ENCODE assay signal across 8 mouse cellular contexts in the genomic region with DNA sequence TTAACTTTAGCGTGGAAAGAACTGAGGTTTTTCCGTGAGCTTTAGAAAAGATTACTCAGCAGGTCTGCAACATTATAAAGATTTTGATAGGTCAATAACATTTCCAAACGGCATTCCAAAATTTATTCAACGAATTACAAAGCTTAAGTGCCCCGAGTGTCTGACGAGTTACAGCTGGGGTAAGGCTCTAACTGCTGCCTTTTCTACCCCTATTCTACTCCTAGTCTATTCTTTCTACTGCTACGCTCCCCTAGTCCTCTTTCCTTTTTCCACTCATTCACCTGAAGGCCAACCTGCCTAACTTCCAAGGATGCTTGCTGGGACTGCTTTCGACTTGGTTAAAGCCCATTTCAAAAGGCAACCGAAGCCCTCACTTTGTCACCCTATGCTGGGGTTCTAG. TPM values are rescaled to one million over a fixed set of nuclear protein-coding genes. Genes with fewer than 3 reads are reported as not detected.
DNase-seq lines count a peak whose midpoint lies in the region; ATAC-seq and TF ChIP-seq lines count a peak whose summit lies in the region.

No protein-coding gene starts in this region.

- peak overlapping the region; percentile 81 for H3K4me2 ChIP-seq in forebrain, embryonic 11.5 days (ENCODE audit: low read depth, low read length, severe bottlenecking)
- H3K4me2 ChIP-seq in liver, embryonic 12.5 days: peak overlapping the region; percentile 93

- peaks cover 5% of the 10 kb centered on the region for H3K79me2 ChIP-seq in C2C12 (ENCODE audit: control insufficient read depth, insufficient read depth)

- peaks cover 4% of the 10 kb centered on the region; the same call in 1 of the 2 replicates for H3K4me1 ChIP-seq in heart, embryonic 10.5 days
- H3K4me1 ChIP-seq in forebrain, embryonic 11.5 days (replicated peaks; ENCODE audit: control insufficient read depth, insufficient read depth, low read length): no peaks in the 10 kb centered on the region
- peaks cover 12% of the 10 kb centered on the region for H3K4me1 ChIP-seq in liver, embryonic 12.5 days

- H3K79me3 ChIP-seq in C2C12 (ENCODE audit: low read depth): no peaks in the 10 kb centered on the region

- ATAC-seq in forebrain, embryonic 11.5 days (replicated peaks; ENCODE audit: low FRiP score): peak; percentile 50
- no peak for ATAC-seq in liver, embryonic 12.5 days
- no peak for ATAC-seq in granulocyte monocyte progenitor cell, adult 5-6 weeks (replicated peaks; ENCODE audit: poor library complexity, severe bottlenecking)

- peak overlapping the region; percentile 65 for H3K9ac ChIP-seq in forebrain, embryonic 11.5 days (ENCODE audit: low read length)
- H3K9ac ChIP-seq in liver, embryonic 12.5 days: peak overlapping the region; percentile 82

- peak overlapping the region; percentile 83 for H3K4me3 ChIP-seq in heart, embryonic 10.5 days
- H3K4me3 ChIP-seq in C2C12 (ENCODE audit: insufficient read depth, poor library complexity, severe bottlenecking): peak overlapping the region; percentile 67
- peak overlapping the region; percentile 49 for H3K4me3 ChIP-seq in forebrain, embryonic 11.5 days (ENCODE audit: low read depth, low read length)
- peak overlapping the region; percentile 75 for H3K4me3 ChIP-seq in liver, embryonic 12.5 days

- H3ac ChIP-seq in C2C12 (ENCODE audit: control insufficient read depth, insufficient read length, low read depth): peak overlapping the region; percentile 37

- no peak for TF ChIP-seq CTCF in C2C12 (IDR thresholded peaks at IDR 0.05; ENCODE audit: control insufficient read depth, insufficient read depth, insufficient read length)

- H3K9me3 ChIP-seq in heart, embryonic 10.5 days: no peaks in the 10 kb centered on the region
- H3K9me3 ChIP-seq in forebrain, embryonic 11.5 days (ENCODE audit: control insufficient read depth, low read length): no peaks in the 10 kb centered on the region
- no peaks in the 10 kb centered on the region for H3K9me3 ChIP-seq in liver, embryonic 12.5 days (replicated peaks)

- no peak for DNase-seq in heart, embryonic 10.5 days (ENCODE audit: low spot score)
- DNase-seq in heart, postnatal 10 days: no peak
- DNase-seq in forebrain, embryonic 11.5 days (ENCODE audit: low spot score): no peak
- DNase-seq in left cerebral cortex, postnatal 4 days: no peak
- DNase-seq in right cerebral cortex, postnatal 10 days (ENCODE audit: low spot score in 2 of 2): no peak

- H3K36me3 ChIP-seq in heart, embryonic 10.5 days: peaks cover 14% of the 10 kb centered on the region
- peaks cover 16% of the 10 kb centered on the region for H3K36me3 ChIP-seq in C2C12 (ENCODE audit: control insufficient read depth, insufficient read depth)
- H3K36me3 ChIP-seq in forebrain, embryonic 11.5 days (ENCODE audit: control insufficient read depth, insufficient read depth, low read length): no peaks in the 10 kb centered on the region; the same call in 1 of the 2 replicates
- H3K36me3 ChIP-seq in liver, embryonic 12.5 days: peaks cover 17% of the 10 kb centered on the region

- H3K27ac ChIP-seq in heart, embryonic 10.5 days: peak overlapping the region; percentile 93
- H3K27ac ChIP-seq in forebrain, embryonic 11.5 days (ENCODE audit: low read depth, low read length): no peak overlapping the region
- H3K27ac ChIP-seq in liver, embryonic 12.5 days: peak overlapping the region; percentile 60; the same call in 1 of the 2 replicates

- intact Hi-C loops in heart, postnatal 10 days (cut with DNase I): no loop called here
- intact Hi-C loops in left cerebral cortex, postnatal 4 days (cut with DNase I): no loop called here

- no peaks in the 10 kb centered on the region for H3K27me3 ChIP-seq in heart, embryonic 10.5 days (ENCODE audit: insufficient read depth, poor library complexity, severe bottlenecking)
- H3K27me3 ChIP-seq in C2C12 (ENCODE audit: control insufficient read depth, insufficient read depth, insufficient read length): no peaks in the 10 kb centered on the region
- H3K27me3 ChIP-seq in forebrain, embryonic 11.5 days (ENCODE audit: control insufficient read depth, insufficient read depth, low read length): no peaks in the 10 kb centered on the region
- H3K27me3 ChIP-seq in liver, embryonic 12.5 days (replicated peaks): no peaks in the 10 kb centered on the region

- WGBS in heart, embryonic 10.5 days: 35% methylated on average over 9 of the region's 9 CpGs
- 30% methylated on average over 9 of the region's 9 CpGs for WGBS in forebrain, embryonic 11.5 days
- WGBS in liver, embryonic 12.5 days (ENCODE audit: insufficient replicate concordance): 34% methylated on average over 9 of the region's 9 CpGs

TF ChIP-seq in C2C12, 6 proteins besides CTCF, POLR2A, EP300 and RAD21:
- no peak for TF ChIP-seq MYOG (IDR thresholded peaks at IDR 0.05; ENCODE audit: control insufficient read depth, extremely low read depth, insufficient read length)
- no peak for TF ChIP-seq FOSL1 (IDR thresholded peaks at IDR 0.05; ENCODE audit: insufficient read depth, low read length, poor library complexity, severe bottlenecking)
- TF ChIP-seq MYOD1 (IDR thresholded peaks at IDR 0.05; ENCODE audit: control insufficient read depth, insufficient read length, low read depth): no peak
- TF ChIP-seq CEBPB (IDR thresholded peaks at IDR 0.05; ENCODE audit: low read depth): no peak
- TF ChIP-seq USF1 (IDR thresholded peaks at IDR 0.05; ENCODE audit: low read depth): no peak
- no peak for TF ChIP-seq MAX (IDR thresholded peaks at IDR 0.05)

RNA-seq across cellular contexts. Expression of a gene that starts 0.4 kb away (rescaled TPM):
- 1.0 and 1.3 TPM in 2 replicates for polyA plus RNA-seq in heart, embryonic 10.5 days (2016; fragmentation: Nextera tagmentation; extraction: Ambion mirVana)
- total RNA-seq in heart, postnatal 10 days (2021): under 1 TPM; 0.55 to 0.67 TPM
- polyA plus RNA-seq in C2C12 (2012; fragmentation: generic; extraction: Trizol): 0.26 TPM
- 4.2 and 4.8 TPM in 2 replicates for polyA plus RNA-seq in forebrain, embryonic 11.5 days (2014; fragmentation: Nextera tagmentation; extraction: Ambion mirVana)
- 0.46 and 0.53 TPM in 2 replicates for polyA plus RNA-seq in liver, embryonic 12.5 days (2016; fragmentation: Nextera tagmentation; extraction: Ambion mirVana)
- total RNA-seq in left cerebral cortex, postnatal 4 days (2021): 1 to 10 TPM; 1.6 to 2.9 TPM
- total RNA-seq in granulocyte monocyte progenitor cell, adult 5-6 weeks (2014; fragmentation: Nextera tagmentation): 1.8 and 2.5 TPM in 2 replicates
- total RNA-seq in granulocyte monocyte progenitor cell, adult 5-6 weeks (2017): 2.1 and 3.0 TPM in 2 replicates

RNA-seq across cellular contexts. Expression of a gene that starts 0.4 kb away (rescaled TPM):
- polyA plus RNA-seq in heart, embryonic 10.5 days (2016; fragmentation: Nextera tagmentation; extraction: Ambion mirVana): 19.8 and 21.5 TPM in 2 replicates
- total RNA-seq in heart, postnatal 10 days (2021): 10 to 100 TPM; 16.4 to 16.9 TPM
- polyA plus RNA-seq in C2C12 (2012; fragmentation: generic; extraction: Trizol): 9.0 TPM
- 34.5 and 39.1 TPM in 2 replicates for polyA plus RNA-seq in forebrain, embryonic 11.5 days (2014; fragmentation: Nextera tagmentation; extraction: Ambion mirVana)
- 16.3 and 16.7 TPM in 2 replicates for polyA plus RNA-seq in liver, embryonic 12.5 days (2016; fragmentation: Nextera tagmentation; extraction: Ambion mirVana)
- 10 to 100 TPM; 15.7 to 16.9 TPM for total RNA-seq in left cerebral cortex, postnatal 4 days (2021)
- 18.5 and 27.8 TPM in 2 replicates for total RNA-seq in granulocyte monocyte progenitor cell, adult 5-6 weeks (2014; fragmentation: Nextera tagmentation)
- 17.8 and 24.1 TPM in 2 replicates for total RNA-seq in granulocyte monocyte progenitor cell, adult 5-6 weeks (2017)

RNA-seq across cellular contexts. Expression of a gene that starts 32.8 kb away (rescaled TPM):
- polyA plus RNA-seq in heart, embryonic 10.5 days (2016; fragmentation: Nextera tagmentation; extraction: Ambion mirVana): 40.3 and 66.3 TPM in 2 replicates
- total RNA-seq in heart, postnatal 10 days (2021): 10 to 100 TPM; 44.2 to 46.9 TPM
- 1.0 TPM for polyA plus RNA-seq in C2C12 (2012; fragmentation: generic; extraction: Trizol)
- 36.3 and 36.7 TPM in 2 replicates for polyA plus RNA-seq in forebrain, embryonic 11.5 days (2014; fragmentation: Nextera tagmentation; extraction: Ambion mirVana)
- 31.3 and 31.9 TPM in 2 replicates for polyA plus RNA-seq in liver, embryonic 12.5 days (2016; fragmentation: Nextera tagmentation; extraction: Ambion mirVana)
- total RNA-seq in left cerebral cortex, postnatal 4 days (2021): 100 to 1,000 TPM; 136 to 142 TPM
- 10.8 and 14.6 TPM in 2 replicates for total RNA-seq in granulocyte monocyte progenitor cell, adult 5-6 weeks (2014; fragmentation: Nextera tagmentation)
- 31.5 and 33.6 TPM in 2 replicates for total RNA-seq in granulocyte monocyte progenitor cell, adult 5-6 weeks (2017)

Comparison
In these comparisons a context has a peak if more than half of its experiments do, and no peak if none do; other contexts are left out.
1. RNA of a gene that starts 32.8 kb away (polyA plus RNA-seq): 40.3 to 66.3 TPM in heart, embryonic 10.5 days, 36.3 to 36.7 TPM in forebrain, embryonic 11.5 days and 31.3 to 31.9 TPM in liver, embryonic 12.5 days; 1.0 TPM in C2C12 (single experiment); every median in the first group is over 10 times any median in the second.
2. Peak in every context shown above with its lines, with median percentiles within 50 percentile points of each other: H3K4me3 ChIP-seq.